Mouse (Mus musculus): ENCODE measurements around the gene Lkaaear1. TPM values are rescaled to one million over a fixed set of nuclear protein-coding genes. Genes with fewer than 3 reads are reported as not detected.

Gene Lkaaear1
- polyA plus RNA-seq, 1 experiment from 2014 or later = not detected

- H3K36me3 ChIP-seq (ENCODE audit: control insufficient read depth, insufficient read depth, low read length) = no peaks in the 10 kb centered on the region
- no peak overlapping the region for H3K9ac ChIP-seq (ENCODE audit: low read length)
- peaks cover 5% of the 10 kb centered on the region for H3K4me1 ChIP-seq (ENCODE audit: control insufficient read depth, insufficient read depth, low read length)
- ATAC-seq (ENCODE audit: insufficient read depth, low FRiP score, low TSS enrichment) (peak; percentile 55; the same call in 1 of the 2 replicates), DNase-seq (ENCODE audit: low spot score) (no peak)
- no peak overlapping the region for H3K4me2 ChIP-seq (ENCODE audit: low read depth)
- no peak overlapping the region for H3K27ac ChIP-seq (ENCODE audit: low read depth, low read length)
- H3K4me3 ChIP-seq (ENCODE audit: low read depth, low read length) = no peak overlapping the region
- H3K27me3 ChIP-seq (ENCODE audit: control insufficient read depth, insufficient read depth, low read length) = no peaks in the 10 kb centered on the region
- WGBS = 88% methylated on average over 1 of the region's 1 CpGs
- no peaks in the 10 kb centered on the region for H3K9me3 ChIP-seq (ENCODE audit: control insufficient read depth, low read length)
Measured at GRCm38 (mm10) chr2:181713749-181714148, 15.5 kb upstream of the Lkaaear1 start.

GRCm38 (mm10) chr2:181706668-181707067 is 8.4 kb upstream of the Lkaaear1 start:
- WGBS = 51% methylated on average over 4 of the region's 4 CpGs

DNA sequence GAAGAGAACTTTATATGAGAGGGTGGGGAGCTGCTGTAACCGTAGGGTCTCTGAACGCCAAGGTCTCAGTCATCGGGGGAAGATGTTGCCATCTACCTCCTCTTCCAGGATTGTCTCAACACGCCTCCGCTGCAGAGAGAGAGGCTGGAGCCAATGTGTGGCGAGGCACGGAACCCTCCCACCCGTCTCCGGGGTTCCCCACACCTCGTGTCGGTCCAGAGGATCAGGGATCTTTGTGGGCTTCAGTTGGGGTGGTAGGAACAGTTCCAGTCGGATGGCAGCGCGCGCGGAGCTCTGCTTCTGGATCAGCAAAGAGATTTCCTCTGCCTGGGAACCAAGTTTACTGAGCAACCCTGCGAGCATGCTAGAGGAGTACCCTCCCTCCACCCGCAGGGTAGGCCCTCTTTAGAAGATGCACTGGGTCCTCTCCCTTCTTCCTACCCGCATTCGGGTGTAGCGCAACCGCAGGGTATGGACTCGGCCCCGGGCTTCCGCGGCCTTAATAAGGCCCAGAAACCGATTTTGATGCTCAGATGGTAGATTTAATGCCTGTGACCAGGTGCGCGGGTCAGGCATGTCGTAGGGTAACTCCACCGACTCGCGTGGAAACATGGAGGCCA is 1.3 kb downstream of the Lkaaear1 start:
- H3K27me3 ChIP-seq (ENCODE audit: control insufficient read depth, insufficient read depth, low read length) = no peaks in the 10 kb centered on the region
- H3K9ac ChIP-seq (ENCODE audit: low read length) = no peak overlapping the region
- no peak for ATAC-seq (ENCODE audit: insufficient read depth, low FRiP score, low TSS enrichment)
- no peaks in the 10 kb centered on the region for H3K36me3 ChIP-seq (ENCODE audit: control insufficient read depth, insufficient read depth, low read length)
- no peaks in the 10 kb centered on the region for H3K9me3 ChIP-seq (ENCODE audit: control insufficient read depth, low read length)
- no peak overlapping the region for H3K4me3 ChIP-seq (ENCODE audit: low read depth, low read length)
- H3K27ac ChIP-seq (ENCODE audit: low read depth, low read length) = no peak overlapping the region
- 72% methylated on average over 33 of the region's 33 CpGs for WGBS
- peaks cover 8% of the 10 kb centered on the region for H3K4me1 ChIP-seq (ENCODE audit: control insufficient read depth, insufficient read depth, low read length)
- H3K4me2 ChIP-seq (ENCODE audit: low read depth) = no peak overlapping the region
- no peak for DNase-seq (ENCODE audit: low spot score)

More at GRCm38 (mm10) chr2:181706668-181707067, 8.4 kb upstream of the Lkaaear1 start:
- H3K4me1 ChIP-seq (ENCODE audit: control insufficient read depth, insufficient read depth, low read length) = no peaks in the 10 kb centered on the region
- no peaks in the 10 kb centered on the region for H3K27me3 ChIP-seq (ENCODE audit: control insufficient read depth, insufficient read depth, low read length)
- no peak overlapping the region for H3K9ac ChIP-seq (ENCODE audit: low read length)
- H3K36me3 ChIP-seq (ENCODE audit: control insufficient read depth, insufficient read depth, low read length) = no peaks in the 10 kb centered on the region
- no peaks in the 10 kb centered on the region for H3K9me3 ChIP-seq (ENCODE audit: control insufficient read depth, low read length)
- DNase-seq (ENCODE audit: low spot score) (no peak), ATAC-seq (ENCODE audit: insufficient read depth, low FRiP score, low TSS enrichment) (no peak)
- H3K4me2 ChIP-seq (ENCODE audit: low read depth) = no peak overlapping the region
- no peak overlapping the region for H3K4me3 ChIP-seq (ENCODE audit: low read depth, low read length)
- H3K27ac ChIP-seq (ENCODE audit: low read depth, low read length) = no peak overlapping the region

DNA sequence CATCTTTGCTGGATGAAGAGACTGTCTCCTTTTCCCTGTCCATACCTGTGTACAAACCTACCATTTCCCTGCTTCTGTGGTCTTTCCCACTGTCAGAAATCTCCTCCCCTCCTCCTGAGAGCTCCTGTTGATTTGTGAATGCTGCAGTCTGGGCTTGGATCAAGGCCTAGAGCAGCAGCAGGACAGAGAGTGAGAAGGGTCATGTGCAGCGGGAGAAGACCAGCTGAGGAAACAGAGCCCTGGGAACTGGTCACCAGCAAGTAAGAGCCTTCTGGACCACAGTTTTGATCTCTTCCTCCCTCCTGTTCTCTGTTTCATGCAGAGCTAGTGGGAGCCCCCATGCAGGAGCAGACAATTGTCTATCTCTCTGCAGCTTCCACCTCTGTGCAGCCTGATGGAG is 2.5 kb downstream of the Lkaaear1 start:
- Histone ChIP-seq H3K4me3 (ENCODE audit: low read depth, low read length) (no peak overlapping the region), H3K36me3 (ENCODE audit: control insufficient read depth, insufficient read depth, low read length) (no peaks in the 10 kb centered on the region), H3K27me3 (ENCODE audit: control insufficient read depth, insufficient read depth, low read length) (no peaks in the 10 kb centered on the region), H3K27ac (ENCODE audit: low read depth, low read length) (no peak overlapping the region), H3K9ac (ENCODE audit: low read length) (no peak overlapping the region), H3K4me2 (ENCODE audit: low read depth) (no peak overlapping the region), H3K4me1 (ENCODE audit: control insufficient read depth, insufficient read depth, low read length) (peaks cover 8% of the 10 kb centered on the region), H3K9me3 (ENCODE audit: control insufficient read depth, low read length) (no peaks in the 10 kb centered on the region)
- no peak for DNase-seq (ENCODE audit: low spot score)
- 79% methylated on average over 1 of the region's 1 CpGs for WGBS
- ATAC-seq (ENCODE audit: insufficient read depth, low FRiP score, low TSS enrichment) = no peak

- H3K9me3 ChIP-seq (ENCODE audit: control insufficient read depth, low read length) = no peaks in the 10 kb centered on the region
- no peak overlapping the region for H3K9ac ChIP-seq (ENCODE audit: low read length)
- no peak overlapping the region for H3K4me2 ChIP-seq (ENCODE audit: low read depth)
- no peak overlapping the region for H3K4me3 ChIP-seq (ENCODE audit: low read depth, low read length)
- no peak for DNase-seq (ENCODE audit: low spot score)
- WGBS = 91% methylated on average over 3 of the region's 3 CpGs
- H3K4me1 ChIP-seq (ENCODE audit: control insufficient read depth, insufficient read depth, low read length) = peaks cover 8% of the 10 kb centered on the region
- H3K27me3 ChIP-seq (ENCODE audit: control insufficient read depth, insufficient read depth, low read length) = no peaks in the 10 kb centered on the region
- H3K36me3 ChIP-seq (ENCODE audit: control insufficient read depth, insufficient read depth, low read length) = no peaks in the 10 kb centered on the region
- H3K27ac ChIP-seq (ENCODE audit: low read depth, low read length) = no peak overlapping the region
- ATAC-seq (ENCODE audit: insufficient read depth, low FRiP score, low TSS enrichment) = no peak
Measured at GRCm38 (mm10) chr2:181694581-181694980, 3.7 kb downstream of the Lkaaear1 start.

- Histone ChIP-seq H3K9ac (ENCODE audit: low read length) (peak within 1 kb of the TSS; percentile 78), H3K36me3 (ENCODE audit: control insufficient read depth, insufficient read depth, low read length) (peaks cover 4% of the 10 kb centered on the region), H3K9me3 (ENCODE audit: control insufficient read depth, low read length) (no peaks in the 10 kb centered on the region), H3K4me2 (ENCODE audit: low read depth) (peak within 1 kb of the TSS; percentile 88), H3K4me3 (ENCODE audit: low read depth, low read length) (peak within 1 kb of the TSS; percentile 67), H3K27me3 (ENCODE audit: control insufficient read depth, insufficient read depth, low read length) (no peaks in the 10 kb centered on the region), H3K27ac (ENCODE audit: low read depth, low read length) (peak within 1 kb of the TSS; percentile 44; the same call in 1 of the 2 replicates), H3K4me1 (ENCODE audit: control insufficient read depth, insufficient read depth, low read length) (peaks cover 8% of the 10 kb centered on the region)
- WGBS = 0% methylated on average over 74 of the region's 75 CpGs
- peak; percentile 84 for DNase-seq (ENCODE audit: low spot score)
- peak; percentile 75 for ATAC-seq (ENCODE audit: insufficient read depth, low FRiP score, low TSS enrichment)
Measured at GRCm38 (mm10) chr2:181693339-181694280, 4.6 kb downstream of the Lkaaear1 start, which contains the start of gene Rgs19. TSS of gene Rgs19 (minus strand) at chr2:181693977.

DNA sequence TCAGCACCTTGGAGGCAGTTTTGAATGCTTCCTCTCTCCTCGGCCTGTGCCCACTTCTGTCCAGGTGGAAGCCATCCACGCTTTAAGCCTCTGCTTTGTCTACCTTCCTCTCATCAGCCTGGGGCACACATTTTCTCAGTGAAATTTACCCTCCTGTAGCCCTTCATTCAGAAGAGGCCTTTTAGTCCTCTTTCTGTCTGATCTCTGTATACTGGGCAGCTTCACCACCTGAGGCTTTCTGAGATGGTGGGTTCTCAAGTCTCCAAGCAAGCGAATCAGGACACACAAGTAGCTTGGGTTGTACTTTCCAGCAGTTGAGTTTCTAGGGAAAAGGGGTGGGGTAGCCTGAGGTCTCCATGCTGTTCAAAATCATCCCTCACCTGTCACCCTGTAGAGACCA is 5.9 kb downstream of the Lkaaear1 start:
- Histone ChIP-seq H3K9me3 (ENCODE audit: control insufficient read depth, low read length) (no peaks in the 10 kb centered on the region), H3K4me3 (ENCODE audit: low read depth, low read length) (no peak overlapping the region), H3K4me2 (ENCODE audit: low read depth) (no peak overlapping the region), H3K9ac (ENCODE audit: low read length) (no peak overlapping the region), H3K27ac (ENCODE audit: low read depth, low read length) (no peak overlapping the region), H3K36me3 (ENCODE audit: control insufficient read depth, insufficient read depth, low read length) (peaks cover 4% of the 10 kb centered on the region), H3K4me1 (ENCODE audit: control insufficient read depth, insufficient read depth, low read length) (peaks cover 8% of the 10 kb centered on the region), H3K27me3 (ENCODE audit: control insufficient read depth, insufficient read depth, low read length) (no peaks in the 10 kb centered on the region)
- DNase-seq (ENCODE audit: low spot score) = no peak
- WGBS = 92% methylated on average over 3 of the region's 3 CpGs
- ATAC-seq (ENCODE audit: insufficient read depth, low FRiP score, low TSS enrichment) = no peak

- Histone ChIP-seq H3K27me3 (ENCODE audit: control insufficient read depth, insufficient read depth, low read length) (no peaks in the 10 kb centered on the region), H3K4me3 (ENCODE audit: low read depth, low read length) (no peak overlapping the region), H3K27ac (ENCODE audit: low read depth, low read length) (no peak overlapping the region), H3K4me1 (ENCODE audit: control insufficient read depth, insufficient read depth, low read length) (peaks cover 8% of the 10 kb centered on the region), H3K9ac (ENCODE audit: low read length) (no peak overlapping the region; the same call in 1 of the 2 replicates), H3K9me3 (ENCODE audit: control insufficient read depth, low read length) (no peaks in the 10 kb centered on the region), H3K36me3 (ENCODE audit: control insufficient read depth, insufficient read depth, low read length) (peaks cover 4% of the 10 kb centered on the region), H3K4me2 (ENCODE audit: low read depth) (0 out of 2 replicates have a peak overlapping the region, but pooled peaks have one; percentile 9)
- DNase-seq (ENCODE audit: low spot score) (no peak), ATAC-seq (ENCODE audit: insufficient read depth, low FRiP score, low TSS enrichment) (no peak)
- 87% methylated on average over 4 of the region's 4 CpGs for WGBS
Measured at GRCm38 (mm10) chr2:181691571-181691970, 6.7 kb downstream of the Lkaaear1 start.
